Mouse (Mus musculus): ENCODE results near the gene Zfp964.

DNA sequence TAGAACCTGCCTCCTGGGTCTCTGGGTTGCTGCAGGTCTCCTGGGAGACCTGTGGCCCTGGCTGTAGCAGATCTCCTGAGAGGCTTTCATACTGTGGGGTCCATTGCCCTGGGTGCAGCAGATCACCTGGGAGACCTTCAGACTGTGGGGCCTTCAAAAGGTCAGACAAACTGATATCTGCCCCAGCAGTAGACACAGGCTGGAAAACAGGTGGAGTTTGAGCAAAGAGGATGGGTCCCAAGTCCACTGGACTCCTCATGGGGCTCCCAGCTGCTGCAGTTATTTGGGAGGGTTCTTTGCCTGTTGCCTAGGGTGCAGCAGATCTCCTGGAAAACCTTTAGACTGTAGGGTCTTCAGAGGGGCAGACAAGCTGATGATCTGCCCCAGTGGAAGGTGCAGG, 7.0 kb downstream of the Zfp964 start:
- TF ChIP-seq CTCF (IDR thresholded peaks at IDR 0.05; ENCODE audit: low read depth) (no peak), EP300 (optimal IDR thresholded peaks at IDR 0.05) (no peak)

All from stomach, postnatal 0 days (tissue).